Mouse (Mus musculus) neural tube, embryonic 13.5 days (tissue): ENCODE measurements at regions not wholly inside any gene's neighbourhood (a gene's known extent, or its start where the extent isn't known, plus 50 kb on each side); places are given as distances from the start of the nearest gene placed in this dataset.

Experiments
- ATAC-seq: fragments of 200-750 bp; cut with Nextera tagmentation; 2 replicates; pipeline ENCODE4 v1.8.0; 2017; ENCODE audit warnings: low read depth, mild to moderate bottlenecking, moderate TSS enrichment, moderate library complexity
- H3K27ac ChIP-seq: fragments of 300-500 bp; sonication (generic); replicated peaks from 2 replicates; pipeline ENCODE4 v1.5.1; 2015; ENCODE audit warnings: moderate library complexity, mild to moderate bottlenecking, inconsistent platforms
- H3K27me3 ChIP-seq: fragments of 300-500 bp; sonication (generic); 2 replicates; pipeline ENCODE4 v1.6.1; 2015; ENCODE audit warnings: mild to moderate bottlenecking, inconsistent platforms
- H3K36me3 ChIP-seq: fragments of 300-500 bp; sonication (generic); 2 replicates; pipeline ENCODE4 v1.6.1; 2015; ENCODE audit warnings: mild to moderate bottlenecking, inconsistent platforms
- H3K4me1 ChIP-seq: fragments of 300-500 bp; sonication (generic); replicated peaks from 2 replicates; pipeline ENCODE4 v1.6.1; 2015; ENCODE audit warnings: inconsistent platforms
- H3K4me2 ChIP-seq: fragments of 300-500 bp; sonication (generic); 2 replicates; pipeline ENCODE4 v1.6.1; 2015; ENCODE audit warnings: inconsistent platforms, mild to moderate bottlenecking, moderate library complexity
- H3K4me3 ChIP-seq: fragments of 300-500 bp; sonication (generic); 2 replicates; pipeline ENCODE4 v1.5.1; 2015; ENCODE audit warnings: mild to moderate bottlenecking, inconsistent platforms
- H3K9ac ChIP-seq: fragments of 300-500 bp; sonication (generic); 2 replicates; pipeline ENCODE4 v1.6.1; 2015; ENCODE audit warnings: moderate library complexity, mild to moderate bottlenecking, inconsistent platforms
- H3K9me3 ChIP-seq: fragments of 300-500 bp; sonication (generic); 2 replicates; pipeline ENCODE4 v1.6.1; 2016; ENCODE audit warnings: inconsistent platforms
- WGBS: fragments of 180-500 bp; shearing (Covaris S2); methylation state at CpG from one replicate; pipeline ENCODE4 v1.1.7; 2015; 5-methylcytosine and 5-hydroxymethylcytosine counted together

DNA sequence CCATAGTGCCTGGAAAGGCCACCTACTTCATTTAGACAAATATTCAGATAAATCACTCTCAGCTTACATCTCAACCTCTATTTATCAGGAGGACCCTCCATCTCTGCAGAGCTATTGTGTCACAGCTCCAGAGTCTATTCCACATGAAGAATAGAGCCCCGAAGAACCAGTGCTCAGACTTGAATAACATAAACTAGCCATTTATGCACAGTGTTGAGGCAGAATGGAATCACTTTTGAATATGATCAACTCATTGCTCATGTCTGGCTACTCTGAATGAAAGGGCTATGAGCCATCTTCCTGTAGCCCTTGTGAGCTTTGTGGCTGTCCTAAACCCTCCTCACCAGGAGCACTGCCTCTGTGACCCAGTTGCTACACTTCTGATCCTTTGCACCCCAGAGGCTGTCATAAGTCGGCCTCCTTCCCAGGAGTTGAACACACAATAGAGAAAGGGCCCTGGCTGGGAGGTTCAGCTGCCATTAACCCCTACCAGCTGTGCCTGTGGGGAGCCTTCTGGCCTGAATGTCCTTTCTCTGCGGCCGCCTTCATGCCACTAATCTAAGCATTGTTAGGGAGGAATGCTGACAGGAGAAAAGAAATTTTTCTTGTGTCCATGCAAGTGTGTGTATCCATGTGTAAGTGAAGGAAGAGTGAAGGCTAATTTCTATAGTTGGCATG lies 195.5 kb upstream of the Sp8 start:
- H3K4me3 ChIP-seq: no peak overlapping the region
- ATAC-seq: no peak
- no peak overlapping the region for H3K4me2 ChIP-seq
- H3K4me1 ChIP-seq: peaks cover 5% of the 10 kb centered on the region
- H3K27ac ChIP-seq: no peak overlapping the region
- WGBS: 10% methylated on average over 4 of the region's 4 CpGs
- H3K9me3 ChIP-seq: no peaks in the 10 kb centered on the region
- H3K9ac ChIP-seq: no peak overlapping the region
- peaks cover 92% of the 10 kb centered on the region for H3K27me3 ChIP-seq
- H3K36me3 ChIP-seq: no peaks in the 10 kb centered on the region

DNA sequence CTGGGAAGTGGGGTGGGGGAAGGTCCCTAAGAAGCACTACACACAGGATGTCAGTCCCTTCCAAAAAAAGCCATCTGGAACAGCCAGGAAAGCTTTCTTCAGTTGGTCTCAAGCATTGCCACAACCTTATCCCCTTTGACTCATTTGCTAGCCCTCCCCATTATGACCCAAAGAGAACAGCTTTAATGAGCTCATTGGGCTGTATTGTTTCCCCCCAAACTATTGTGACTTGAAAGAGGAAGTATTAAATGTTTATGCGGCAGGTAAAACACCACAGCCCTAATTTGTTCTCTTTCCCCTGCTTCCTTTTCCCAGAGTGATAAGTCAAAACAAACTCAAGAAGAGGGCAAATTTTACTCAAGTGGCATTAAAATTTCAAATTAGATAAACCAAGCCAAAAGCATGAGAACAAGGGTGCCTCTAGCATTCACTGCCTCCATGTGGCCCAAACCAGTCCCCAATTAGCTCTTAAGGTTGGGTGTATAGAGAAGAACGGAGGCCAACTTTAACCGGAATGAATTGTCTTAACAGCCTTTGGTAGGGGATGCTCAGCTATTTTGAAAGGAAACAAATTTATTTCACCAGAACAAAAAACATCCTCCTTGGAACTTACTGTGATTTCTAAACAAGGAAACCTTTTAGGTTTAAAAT lies 196.7 kb upstream of the Sp8 start:
- no peak for ATAC-seq
- no peak overlapping the region for H3K27ac ChIP-seq
- no peaks in the 10 kb centered on the region for H3K9me3 ChIP-seq
- no peak overlapping the region for H3K4me2 ChIP-seq
- H3K9ac ChIP-seq: no peak overlapping the region
- H3K4me1 ChIP-seq: peaks cover 5% of the 10 kb centered on the region
- H3K36me3 ChIP-seq: no peaks in the 10 kb centered on the region
- H3K4me3 ChIP-seq: no peak overlapping the region
- peaks cover 91% of the 10 kb centered on the region for H3K27me3 ChIP-seq
- WGBS: 39% methylated on average over 3 of the region's 3 CpGs

DNA sequence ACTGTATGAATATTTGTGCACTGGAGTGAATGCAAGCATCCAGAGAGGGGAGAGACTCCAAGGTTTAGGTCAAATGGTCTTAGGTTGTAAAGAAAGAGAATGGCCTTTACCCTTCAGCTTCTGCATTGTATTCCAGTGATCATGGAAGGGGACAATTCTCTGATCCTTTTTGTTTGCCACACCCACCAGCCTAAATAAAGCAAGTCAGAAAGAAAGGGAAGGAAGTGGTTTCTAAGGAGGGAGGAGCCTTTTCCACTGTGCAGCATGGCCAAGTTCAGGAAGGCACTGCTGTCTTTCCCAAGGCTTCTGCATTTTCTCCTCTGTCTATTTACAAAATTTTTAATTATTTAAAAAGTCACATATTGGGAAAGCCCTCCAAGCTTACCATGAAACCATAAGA lies 197.5 kb upstream of the Sp8 start:
- Histone ChIP-seq H3K27ac (no peak overlapping the region), H3K4me1 (peaks cover 5% of the 10 kb centered on the region), H3K36me3 (no peaks in the 10 kb centered on the region), H3K27me3 (peaks cover 91% of the 10 kb centered on the region), H3K9me3 (no peaks in the 10 kb centered on the region), H3K4me3 (no peak overlapping the region), H3K9ac (no peak overlapping the region), H3K4me2 (no peak overlapping the region)
- no peak for ATAC-seq

DNA sequence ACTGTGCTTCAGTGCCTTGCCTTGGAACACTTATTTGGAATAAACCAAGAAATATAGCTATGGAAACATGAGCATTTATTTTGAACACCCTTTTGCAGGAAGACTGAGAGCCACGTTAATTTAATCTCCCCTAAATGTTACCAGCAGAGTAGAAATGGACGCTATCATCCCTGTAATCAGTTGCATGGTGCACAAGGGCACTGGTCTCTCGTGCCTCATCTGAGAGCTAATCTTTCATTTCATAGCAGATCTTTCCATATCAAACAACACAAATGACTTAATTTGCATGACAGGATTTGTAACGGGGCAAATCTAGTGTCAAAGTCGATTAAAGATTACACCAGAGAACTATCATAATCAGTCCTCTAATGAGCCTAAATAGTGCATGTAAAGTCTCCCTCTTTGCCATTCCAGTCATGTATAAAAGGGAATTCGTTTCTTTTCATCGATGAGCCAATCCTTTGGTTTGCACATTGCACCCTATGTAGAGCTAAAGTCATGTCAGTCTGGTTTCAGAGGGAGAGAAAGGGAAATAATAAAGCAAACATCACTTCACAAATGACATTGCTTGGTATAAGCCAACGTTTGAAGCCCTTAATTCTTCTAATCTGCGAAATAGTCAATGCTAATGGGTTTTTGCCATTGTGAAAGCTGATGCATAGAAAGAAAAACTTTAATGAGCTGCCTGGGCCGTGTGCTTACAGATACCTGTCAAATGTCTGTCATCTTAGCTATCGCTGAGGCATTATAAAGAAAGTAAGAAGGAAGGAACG lies 198.7 kb upstream of the Sp8 start:
- Histone ChIP-seq H3K27ac (no peak overlapping the region), H3K4me3 (no peak overlapping the region), H3K4me1 (peaks cover 5% of the 10 kb centered on the region), H3K36me3 (no peaks in the 10 kb centered on the region), H3K9ac (no peak overlapping the region), H3K9me3 (no peaks in the 10 kb centered on the region), H3K4me2 (no peak overlapping the region), H3K27me3 (peaks cover 89% of the 10 kb centered on the region)
- 62% methylated on average over 12 of the region's 12 CpGs for WGBS
- ATAC-seq: no peak

DNA sequence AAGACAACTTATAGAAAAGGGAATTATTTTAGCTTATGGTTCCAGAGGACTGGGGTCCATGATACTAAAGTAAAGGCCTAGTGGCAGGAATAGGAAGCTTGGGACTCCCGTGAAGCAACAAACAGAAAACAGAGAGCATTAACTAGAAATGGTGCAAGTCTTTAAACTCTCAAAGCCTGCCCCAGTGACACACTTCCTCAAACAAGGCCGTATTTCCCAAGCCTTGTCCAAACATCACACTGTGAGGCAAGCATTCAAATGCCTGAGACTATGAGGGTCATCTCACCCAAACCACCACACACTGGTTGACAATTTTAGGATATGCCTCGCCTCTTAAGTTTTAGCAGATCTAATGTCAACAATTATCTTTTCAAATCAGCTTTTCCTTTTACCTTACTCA lies 205.2 kb upstream of the Sp8 start:
- Histone ChIP-seq H3K27me3 (peaks cover 79% of the 10 kb centered on the region), H3K4me2 (no peak overlapping the region), H3K36me3 (no peaks in the 10 kb centered on the region), H3K27ac (no peak overlapping the region), H3K4me3 (no peak overlapping the region), H3K4me1 (peaks cover 4% of the 10 kb centered on the region; the same call in 1 of the 2 replicates), H3K9ac (no peak overlapping the region), H3K9me3 (no peaks in the 10 kb centered on the region)
- WGBS: 80% methylated on average over 3 of the region's 3 CpGs
- ATAC-seq: no peak

DNA sequence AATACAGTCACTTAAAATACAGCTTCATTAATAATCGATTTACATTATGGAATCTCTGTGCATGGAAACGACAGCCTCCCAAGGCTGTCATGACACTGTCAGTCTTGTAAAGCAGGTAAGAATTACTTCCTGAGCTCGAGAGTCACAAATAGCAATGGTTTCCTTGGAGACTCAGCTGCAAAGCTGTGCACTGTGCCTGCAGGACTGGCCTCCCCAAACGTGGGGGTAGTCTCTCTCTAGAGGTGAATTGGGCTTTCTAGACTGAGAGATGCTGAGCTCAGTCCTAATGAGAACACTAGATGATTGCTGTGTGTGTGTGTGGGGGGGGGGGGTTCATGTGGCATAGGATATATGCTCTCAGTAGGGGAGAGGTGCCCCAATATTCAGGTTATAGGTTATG lies 208.9 kb upstream of the Sp8 start:
- no peak for ATAC-seq
- WGBS: 30% methylated on average over 4 of the region's 4 CpGs
- H3K4me3 ChIP-seq: no peak overlapping the region
- peaks cover 56% of the 10 kb centered on the region for H3K27me3 ChIP-seq
- H3K4me2 ChIP-seq: no peak overlapping the region
- H3K9me3 ChIP-seq: peaks cover 8% of the 10 kb centered on the region; the same call in 1 of the 2 replicates
- H3K27ac ChIP-seq: no peak overlapping the region
- H3K36me3 ChIP-seq: no peaks in the 10 kb centered on the region
- H3K9ac ChIP-seq: no peak overlapping the region
- peaks cover 4% of the 10 kb centered on the region; the same call in 1 of the 2 replicates for H3K4me1 ChIP-seq

DNA sequence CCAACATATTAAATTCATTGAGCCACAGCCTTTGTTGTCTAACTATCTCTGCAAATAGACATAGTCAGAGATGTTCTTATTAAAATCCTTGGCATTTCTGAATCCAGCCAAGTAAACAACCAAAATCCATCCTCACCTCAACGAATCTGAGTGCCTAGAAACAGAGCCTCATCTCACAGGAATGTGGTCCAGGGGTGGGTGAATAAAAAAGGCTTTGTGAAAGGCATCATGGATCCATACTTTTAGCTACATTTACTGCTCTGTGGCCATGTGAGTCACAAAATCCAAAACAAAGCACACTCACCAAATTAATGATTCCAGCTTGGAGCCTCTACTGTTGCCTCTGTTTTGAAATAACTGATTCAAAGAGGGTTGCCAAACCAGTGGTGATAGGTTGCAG lies 210.7 kb upstream of the Sp8 start:
- no peak overlapping the region for H3K4me3 ChIP-seq
- 50% methylated on average over 1 of the region's 1 CpGs for WGBS
- no peaks in the 10 kb centered on the region for H3K36me3 ChIP-seq
- no peak overlapping the region for H3K27ac ChIP-seq
- no peak overlapping the region for H3K9ac ChIP-seq
- no peak overlapping the region for H3K4me2 ChIP-seq
- no peak for ATAC-seq
- peaks cover 8% of the 10 kb centered on the region; the same call in 1 of the 2 replicates for H3K9me3 ChIP-seq
- peaks cover 4% of the 10 kb centered on the region; the same call in 1 of the 2 replicates for H3K4me1 ChIP-seq
- peaks cover 41% of the 10 kb centered on the region for H3K27me3 ChIP-seq

DNA sequence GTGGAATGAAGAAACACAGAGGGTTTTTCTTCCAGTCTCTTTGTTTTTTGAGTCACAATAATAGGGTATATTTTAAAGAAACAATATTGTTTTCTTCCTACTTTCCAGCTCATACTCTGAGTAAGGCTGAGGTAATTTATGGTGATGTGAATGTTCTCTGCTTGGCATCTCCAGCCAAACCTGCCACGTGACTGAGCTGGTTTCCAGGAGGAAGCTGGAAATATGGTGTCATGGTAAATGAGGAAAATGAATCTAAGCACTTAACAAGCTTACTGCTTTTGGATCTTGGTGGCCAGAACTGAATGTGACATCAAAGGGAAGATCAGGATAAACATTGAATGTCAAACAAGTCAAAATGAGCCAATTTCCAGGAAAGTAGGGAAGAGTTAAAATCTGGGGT lies 215.8 kb upstream of the Sp8 start:
- Histone ChIP-seq H3K9ac (no peak overlapping the region), H3K9me3 (peaks cover 8% of the 10 kb centered on the region; the same call in 1 of the 2 replicates), H3K27me3 (peaks cover 18% of the 10 kb centered on the region), H3K4me1 (no peaks in the 10 kb centered on the region), H3K4me3 (no peak overlapping the region), H3K36me3 (no peaks in the 10 kb centered on the region), H3K4me2 (no peak overlapping the region), H3K27ac (no peak overlapping the region)
- no peak for ATAC-seq
- WGBS: 60% methylated on average over 1 of the region's 1 CpGs

DNA sequence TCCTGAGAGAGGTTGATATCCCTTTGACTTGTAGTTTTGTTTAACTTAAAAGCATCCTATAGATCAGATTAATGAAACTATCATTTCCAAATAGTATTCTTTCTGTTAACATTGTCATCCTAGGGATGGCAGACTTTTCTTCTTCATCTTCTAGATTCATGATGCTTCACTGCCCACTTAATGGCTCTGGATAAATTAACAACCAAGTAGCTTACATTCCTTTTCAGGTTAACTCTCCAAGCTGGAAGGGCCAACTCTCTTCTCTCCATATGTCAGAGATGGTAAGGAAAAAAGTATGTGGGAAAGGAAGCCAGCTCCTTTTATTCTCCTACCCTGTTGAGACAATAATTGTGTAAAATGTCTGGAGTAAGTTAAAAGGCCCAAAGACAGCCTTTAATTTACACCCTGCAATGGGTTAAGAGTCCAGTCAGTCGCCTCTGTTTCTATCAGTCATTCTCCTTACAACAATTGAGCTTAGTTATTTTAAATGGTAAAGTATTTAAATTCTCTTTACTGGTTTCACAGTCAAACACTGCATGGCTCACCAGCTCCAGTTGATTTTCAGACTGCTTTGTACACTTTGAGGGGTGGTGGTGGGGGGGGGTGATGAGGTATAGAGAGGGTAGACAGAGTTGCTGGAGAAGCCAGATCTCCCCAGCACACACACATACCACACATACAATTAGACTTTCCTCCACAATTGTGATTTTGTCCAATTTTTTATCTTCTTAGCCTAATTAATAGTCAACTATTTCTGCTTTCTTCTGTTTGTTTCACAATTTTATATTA lies 224.2 kb upstream of the Sp8 start:
- Histone ChIP-seq H3K36me3 (no peaks in the 10 kb centered on the region), H3K4me2 (no peak overlapping the region), H3K4me1 (peaks cover 12% of the 10 kb centered on the region), H3K27me3 (peaks cover 44% of the 10 kb centered on the region), H3K27ac (no peak overlapping the region), H3K9me3 (no peaks in the 10 kb centered on the region), H3K9ac (no peak overlapping the region), H3K4me3 (no peak overlapping the region)
- ATAC-seq: no peak
- WGBS: 38% methylated on average over 1 of the region's 1 CpGs

DNA sequence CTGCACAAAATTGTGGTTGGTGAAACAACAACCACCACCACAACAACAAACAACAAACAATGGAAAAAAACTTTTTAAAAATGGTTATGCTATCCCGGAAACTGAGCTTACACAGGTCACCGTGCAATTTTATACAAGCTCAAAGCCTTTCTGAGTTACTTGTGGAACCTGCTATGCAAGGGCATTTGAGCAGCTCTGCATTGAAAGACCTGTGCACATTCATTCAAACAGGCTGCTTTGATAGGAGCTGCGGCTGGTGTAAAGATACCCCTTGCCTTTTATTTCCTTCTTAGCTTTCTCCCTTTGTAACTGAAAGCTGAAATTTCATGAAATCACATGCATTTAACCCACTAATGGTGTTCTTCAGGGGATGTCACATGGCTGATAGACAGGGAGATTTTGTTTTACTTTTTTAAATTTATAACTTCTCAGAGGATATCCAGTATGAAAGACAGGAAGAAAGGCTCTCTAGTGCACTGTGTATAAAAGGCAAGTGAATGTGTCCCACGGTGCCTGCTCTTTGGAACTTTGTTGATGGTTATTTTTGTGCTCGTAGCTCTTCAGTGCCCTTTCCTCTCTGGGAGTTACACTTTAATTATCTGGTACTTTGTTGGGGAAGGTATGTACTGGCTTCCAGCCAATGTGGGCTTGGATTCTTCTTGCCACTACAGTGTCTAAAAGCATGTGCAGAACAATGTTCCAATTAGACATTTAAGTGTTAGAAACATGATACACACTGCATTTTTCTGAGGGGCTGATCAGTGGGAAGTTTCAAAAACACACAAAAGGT lies 225.1 kb upstream of the Sp8 start:
- Histone ChIP-seq H3K4me1 (peaks cover 12% of the 10 kb centered on the region), H3K4me3 (no peak overlapping the region), H3K9me3 (no peaks in the 10 kb centered on the region), H3K9ac (no peak overlapping the region), H3K27me3 (peaks cover 41% of the 10 kb centered on the region), H3K27ac (no peak overlapping the region), H3K4me2 (no peak overlapping the region), H3K36me3 (no peaks in the 10 kb centered on the region)
- no peak for ATAC-seq
- 27% methylated on average over 5 of the region's 5 CpGs for WGBS

DNA sequence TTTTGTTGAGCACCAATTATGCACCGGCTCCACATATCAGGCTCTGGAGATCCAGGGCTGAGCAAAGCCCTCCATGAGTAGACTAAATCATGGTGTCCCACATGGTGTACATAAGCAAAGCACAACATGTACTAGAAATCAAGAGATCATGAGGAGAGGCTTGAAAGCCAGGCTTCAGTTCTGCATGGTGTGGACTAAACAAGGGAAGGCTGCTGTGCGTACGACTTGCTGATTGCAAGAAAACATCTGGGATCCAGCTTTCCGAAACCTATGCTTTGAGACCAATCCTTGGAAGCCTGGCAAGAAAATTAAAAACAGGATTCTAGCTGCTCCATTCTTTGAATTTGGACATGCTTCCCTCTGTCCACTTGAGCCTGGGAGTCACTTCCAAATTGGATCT lies 249.1 kb upstream of the Sp8 start:
- no peak overlapping the region for H3K9ac ChIP-seq
- WGBS: 85% methylated on average over 4 of the region's 4 CpGs
- peaks cover 8% of the 10 kb centered on the region; the same call in 1 of the 2 replicates for H3K4me1 ChIP-seq
- no peak for ATAC-seq
- H3K27ac ChIP-seq: no peak overlapping the region
- H3K4me3 ChIP-seq: no peak overlapping the region
- H3K27me3 ChIP-seq: peaks cover 25% of the 10 kb centered on the region
- no peak overlapping the region for H3K4me2 ChIP-seq
- no peaks in the 10 kb centered on the region for H3K36me3 ChIP-seq
- no peaks in the 10 kb centered on the region for H3K9me3 ChIP-seq
